Mouse (Mus musculus) kidney, adult 2 months (tissue): ENCODE measurements around the gene Ptprd.

Experiments used
- CTCF ChIP-seq: fragments of 200-500 bp; conservative IDR thresholded peaks from 2 replicates; pipeline ENCODE4 v1.5.1; 2011; ENCODE audit warnings: low read depth, mild to moderate bottlenecking, control low read depth, low read length, moderate library complexity, mixed read lengths; ENCODE audit not compliant: insufficient read depth, insufficient read length
- POLR2A ChIP-seq: fragments of 200-500 bp; IDR thresholded peaks from one replicate; pipeline ENCODE4 v1.6.1; 2011; ENCODE audit warnings: low read depth, low read length, control low read depth

- TF ChIP-seq POLR2A: no peak
- no peak for TF ChIP-seq CTCF
These were observed 2215.9 kb downstream of the Ptprd start for GRCm38 (mm10) chr4:75995841-75996240.
